Mouse (Mus musculus) urinary bladder, postnatal 4 days (tissue): Measurements from ENCODE around the gene Mfrp.

Experiments
- DNase-seq, 2 experiments: peaks; one replicate each; pipeline ENCODE4 v3.0.0; 2021 to 2022; ENCODE audit warnings: low spot score in 2 of 2

Gene Mfrp

GRCm38 (mm10) chr9:44101490-44101889 lies at the start of gene Mfrp:
TSS of gene Mfrp (plus strand) at chr9:44101729.
- no peak for DNase-seq

GRCm38 (mm10) chr9:44052855-44053254 lies 48.7 kb upstream of the Mfrp start:
- DNase-seq, result no peak

- DNase-seq, result no peak
Measured at GRCm38 (mm10) chr9:44053936-44054335, 47.6 kb upstream of the Mfrp start.

GRCm38 (mm10) chr9:44058606-44059005 lies 42.9 kb upstream of the Mfrp start:
- DNase-seq, result no peak

DNA sequence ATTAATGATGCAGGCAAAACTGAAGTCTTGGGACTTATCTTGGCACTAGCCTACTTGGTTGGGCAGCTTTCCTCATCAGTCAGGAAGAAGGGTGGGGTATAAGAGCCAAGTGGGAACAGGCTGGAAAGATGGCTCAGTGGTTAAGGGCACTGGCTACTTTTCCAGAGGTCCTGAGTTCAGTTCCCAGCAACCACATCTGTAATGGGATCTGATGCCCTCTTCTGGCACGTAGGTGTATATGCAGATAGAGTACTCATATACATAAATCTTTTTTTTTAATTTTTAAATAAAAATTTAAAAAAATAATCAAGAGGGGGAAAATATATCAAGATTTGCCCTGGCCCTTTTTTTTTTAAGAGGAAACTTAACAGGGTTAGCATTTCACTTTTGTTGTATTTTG lies 36.4 kb upstream of the Mfrp start:
- DNase-seq, result no peak

DNA sequence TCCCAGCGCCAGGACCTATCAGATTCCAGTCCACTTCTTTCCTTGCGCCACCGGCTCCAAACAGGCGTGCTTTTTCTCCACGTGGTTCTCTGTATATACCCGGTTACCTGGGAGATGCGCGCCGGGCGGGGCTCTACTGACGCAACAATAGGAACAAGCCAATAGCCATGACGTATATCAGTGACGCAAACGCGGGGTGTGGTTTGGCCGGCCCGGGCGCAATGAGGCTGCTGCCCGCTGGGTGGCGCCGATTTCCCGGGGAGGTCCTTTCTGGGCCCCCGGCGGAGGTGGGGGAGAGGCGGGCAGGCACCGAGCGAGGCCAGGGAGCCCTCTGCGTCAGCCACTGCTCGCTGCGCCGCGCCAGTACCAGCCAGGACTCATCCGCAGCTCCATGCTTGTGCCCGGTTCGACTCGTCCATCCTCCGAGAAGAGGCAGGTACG lies 34.7 kb upstream of the Mfrp start, which contains the start of gene Usp2:
TSS of gene Usp2 (plus strand) at position 237 of the 441 bp plus-strand sequence.
- peak; percentile 98 to 99 for DNase-seq

DNA sequence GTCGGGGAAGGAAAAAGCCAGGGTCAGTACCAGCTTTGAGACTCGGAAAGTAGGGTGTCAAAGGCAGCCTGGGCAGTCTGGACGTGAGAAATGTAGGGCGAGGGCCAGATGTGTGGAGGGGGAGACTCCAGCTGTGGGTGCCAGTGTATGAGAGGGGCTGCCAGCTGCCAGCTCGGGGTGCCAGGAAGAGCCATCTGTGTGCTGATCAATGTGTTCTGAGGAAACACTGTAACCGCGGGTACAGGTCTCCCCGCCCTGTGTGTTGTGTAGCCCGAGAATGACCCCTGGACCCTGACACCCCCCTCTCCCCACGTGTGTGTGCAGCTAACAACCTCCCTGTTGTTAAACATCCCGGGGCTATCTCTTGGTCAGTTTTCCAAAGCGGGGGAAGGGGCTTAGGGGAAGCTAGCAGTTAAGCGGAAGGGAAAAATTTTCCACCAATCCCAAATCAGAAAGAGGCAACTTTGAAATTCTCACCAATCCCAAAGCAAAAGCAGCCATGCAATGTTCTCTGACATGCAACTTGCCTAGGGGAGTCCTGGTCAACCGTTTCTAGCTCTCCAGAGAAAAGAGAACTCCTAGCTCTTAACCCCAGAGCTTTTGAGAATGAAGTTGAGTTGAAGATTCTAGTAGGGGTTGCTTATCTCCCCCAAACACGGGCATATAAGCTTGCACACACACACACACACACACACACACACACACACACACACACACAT lies 34.1 kb upstream of the Mfrp start:
- DNase-seq, result no peak

GRCm38 (mm10) chr9:44067960-44068330 lies 33.6 kb upstream of the Mfrp start:
- no peak for DNase-seq

- no peak for DNase-seq
Measured at GRCm38 (mm10) chr9:44069252-44069651, 32.3 kb upstream of the Mfrp start.

DNA sequence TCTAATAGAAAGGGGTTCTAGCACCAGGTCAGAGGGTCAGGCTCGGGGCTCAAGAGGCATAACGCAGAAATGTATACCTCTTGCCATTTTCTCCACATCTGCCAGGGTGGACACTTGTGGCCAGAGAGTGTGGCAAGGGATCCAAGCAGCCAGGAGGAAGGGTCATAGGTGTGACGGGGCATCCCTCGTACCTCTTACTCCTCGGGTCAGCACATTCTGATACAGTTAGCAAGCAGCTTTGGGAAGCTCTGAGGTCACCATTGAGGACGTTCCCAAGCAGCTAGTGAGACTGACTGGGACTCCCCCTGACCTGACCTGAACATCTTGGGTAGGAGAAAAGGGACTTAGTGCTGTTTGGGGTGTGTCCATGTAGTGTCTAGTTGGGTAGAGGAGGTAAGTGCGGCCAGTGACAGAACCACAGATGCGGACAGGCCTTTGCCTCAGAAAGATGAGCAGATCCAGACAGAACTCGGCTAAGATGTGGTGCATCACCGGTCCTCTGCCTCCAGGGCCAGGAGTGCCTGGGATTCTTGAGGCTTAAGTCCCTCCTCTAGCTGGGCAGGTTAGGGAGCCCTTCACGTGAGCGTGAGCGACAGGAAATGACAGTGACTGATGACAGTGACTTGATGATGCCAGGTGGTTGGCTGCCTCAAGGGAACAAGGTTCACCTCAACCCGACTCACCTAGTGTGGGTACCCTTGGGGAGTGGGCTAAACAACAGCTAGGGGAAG lies 31.3 kb upstream of the Mfrp start:
- no peak for DNase-seq

DNA sequence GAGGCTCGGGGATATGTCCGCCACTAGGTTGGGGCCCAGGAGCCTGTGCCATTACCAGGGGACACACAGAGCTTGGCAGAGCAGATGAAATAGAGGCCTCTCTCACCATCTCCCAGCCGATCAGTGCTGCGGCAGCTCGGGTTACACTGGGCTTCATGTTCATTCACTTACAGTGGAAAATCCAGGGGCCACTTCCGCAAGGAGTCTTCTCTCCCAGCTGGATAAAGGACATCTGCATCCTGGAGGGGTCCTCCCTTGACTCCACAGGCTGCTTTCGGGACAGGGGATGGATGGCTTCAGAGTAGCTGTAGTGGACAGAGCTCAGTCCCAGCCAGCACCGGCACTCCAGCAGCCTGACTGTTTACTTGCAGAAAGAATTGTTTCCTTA lies 30.7 kb upstream of the Mfrp start:
- DNase-seq, result no peak

DNA sequence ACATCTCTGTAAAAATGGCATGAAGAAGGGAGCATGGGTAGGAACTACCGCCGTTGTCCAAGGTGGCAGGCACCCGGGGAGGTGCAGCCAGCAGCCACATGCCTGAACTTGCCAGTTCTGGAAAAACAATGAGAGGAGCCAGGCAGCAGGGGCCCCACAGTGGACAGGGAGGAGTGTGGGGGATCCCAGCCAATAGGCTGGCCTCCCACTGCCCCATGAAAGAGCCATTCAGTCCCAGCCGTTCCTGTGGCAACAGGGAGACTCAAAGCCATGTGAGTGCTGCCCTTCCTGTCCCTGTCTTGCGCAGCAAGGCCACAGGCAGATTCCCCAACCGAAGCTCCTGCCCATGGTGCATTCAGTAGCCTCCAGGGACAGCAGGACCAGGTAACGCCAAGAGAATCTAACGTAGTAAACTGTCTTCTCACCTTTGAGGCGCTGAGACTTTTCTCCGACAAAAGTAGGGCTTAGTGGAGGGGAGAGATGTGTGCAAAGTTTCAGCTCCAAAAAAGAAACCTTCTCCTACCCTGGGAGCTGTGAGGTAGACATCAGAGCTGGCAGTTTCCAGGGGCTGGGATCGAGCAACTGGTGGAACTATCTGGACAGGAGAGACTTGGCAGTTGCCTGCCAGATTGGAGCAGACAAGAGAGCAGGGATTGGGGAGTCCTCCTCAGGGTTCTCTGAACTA lies 29.5 kb upstream of the Mfrp start:
- no peak for DNase-seq

DNA sequence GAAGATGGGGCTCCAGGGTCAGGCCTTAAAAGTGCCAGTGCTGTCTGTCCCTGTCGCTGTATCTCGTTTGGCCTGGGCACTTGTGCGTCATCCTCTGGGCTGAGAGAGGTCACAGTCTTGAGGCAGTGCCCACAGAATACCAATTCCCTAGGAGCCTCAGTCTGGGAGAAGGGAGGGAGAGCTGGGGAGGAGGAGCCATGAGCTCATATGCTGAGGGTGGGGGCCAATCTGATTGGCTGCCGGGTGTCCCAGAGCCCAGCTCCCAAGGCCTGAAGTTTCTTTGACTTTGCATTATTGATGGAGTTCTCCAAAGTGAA lies 29.0 kb upstream of the Mfrp start:
- DNase-seq, result no peak

DNA sequence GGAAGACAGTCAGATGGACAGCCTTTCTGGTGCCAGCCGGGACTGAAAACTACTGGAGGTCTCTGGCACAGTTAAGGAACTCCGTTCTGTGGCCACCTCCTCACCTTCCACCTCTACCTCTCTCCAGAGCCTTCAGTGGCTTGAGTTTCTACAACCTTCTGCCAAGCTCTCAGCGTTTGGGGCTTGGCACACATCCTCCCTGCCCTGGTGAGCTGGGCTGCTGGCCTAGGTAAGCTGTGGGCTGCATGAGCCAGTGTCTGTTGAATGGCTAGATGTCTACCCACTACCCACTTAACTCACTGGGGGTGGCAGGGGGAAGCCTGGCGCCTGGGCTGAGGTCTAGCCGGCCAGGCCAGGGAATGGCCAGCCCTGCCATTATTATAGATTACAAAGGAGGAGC lies 28.4 kb upstream of the Mfrp start:
- no peak for DNase-seq

- DNase-seq, result no peak
Measured at GRCm38 (mm10) chr9:44074395-44075275, 26.9 kb upstream of the Mfrp start.

DNA sequence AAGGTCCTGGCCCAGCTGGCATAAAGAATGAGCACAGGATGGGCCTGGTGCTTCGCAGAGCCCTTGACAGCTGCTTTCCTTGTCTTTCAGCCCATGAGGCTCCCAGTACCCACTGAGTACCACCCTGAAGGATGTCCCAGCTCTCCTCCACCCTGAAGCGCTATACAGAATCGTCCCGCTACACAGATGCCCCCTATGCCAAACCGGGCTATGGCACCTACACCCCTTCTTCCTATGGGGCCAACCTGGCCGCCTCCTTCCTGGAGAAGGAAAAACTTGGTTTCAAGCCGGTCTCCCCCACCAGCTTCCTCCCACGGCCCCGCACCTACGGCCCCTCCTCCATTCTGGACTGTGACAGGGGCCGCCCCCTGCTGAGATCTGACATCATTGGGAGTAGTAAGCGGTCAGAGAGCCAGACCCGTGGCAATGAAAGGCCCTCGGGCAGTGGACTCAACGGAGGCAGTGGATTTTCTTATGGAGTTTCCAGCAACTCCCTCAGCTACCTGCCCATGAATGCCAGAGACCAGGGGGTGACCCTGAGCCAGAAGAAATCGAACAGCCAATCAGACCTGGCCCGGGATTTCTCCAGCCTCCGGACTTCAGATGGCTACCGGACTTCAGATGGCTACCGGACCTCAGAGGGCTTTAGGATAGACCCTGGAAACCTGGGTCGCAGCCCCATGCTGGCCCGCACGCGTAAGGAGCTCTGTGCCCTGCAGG lies 26.1 kb upstream of the Mfrp start:
- no peak for DNase-seq

- no peak for DNase-seq
Measured at GRCm38 (mm10) chr9:44075996-44076763, 25.3 kb upstream of the Mfrp start.

DNA sequence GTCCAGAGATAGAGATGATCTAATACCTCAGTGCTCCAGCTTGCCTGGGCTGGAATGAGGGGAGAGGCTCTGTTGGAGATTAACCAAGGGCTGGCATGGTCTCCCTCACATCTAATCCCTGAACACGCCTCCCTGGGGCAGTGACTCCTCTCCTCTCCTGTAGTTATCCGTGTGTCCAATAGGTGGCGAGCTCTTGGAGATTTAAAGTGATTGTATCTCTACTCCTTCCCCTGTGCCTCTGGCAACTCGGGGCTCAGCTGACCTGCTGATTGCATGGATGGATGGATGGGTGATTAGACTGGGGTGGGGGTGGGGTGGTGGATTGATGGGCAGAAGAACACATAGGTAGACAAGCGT lies 24.8 kb upstream of the Mfrp start:
- DNase-seq, result peak in 1 of 2 experiments; percentile 60

- DNase-seq, result no peak
Measured at GRCm38 (mm10) chr9:44077266-44077910, 24.1 kb upstream of the Mfrp start.
